Mouse (Mus musculus) hematopoietic stem cell, adult 5-6 weeks (primary cell): ENCODE data around the gene Zswim8. TPM values are rescaled to one million over a fixed set of nuclear protein-coding genes. Genes with fewer than 3 reads are reported as not detected.
A peak's percentile ranks its signal among the peaks of the same experiment; 100 is the strongest.

ENCODE experiments used
- ATAC-seq, 2 experiments: fragments of 125-278 bp in 1 of 2; replicated peaks in 1 of 2; 2 replicates each; pipeline ENCODE4 v1.8.0; 2016 to 2017; ENCODE audit warnings: inconsistent platforms in 2 of 2, mild to moderate bottlenecking in 2 of 2, moderate number of reproducible peaks in 2 of 2, low read depth in 1 of 2, moderate TSS enrichment in 1 of 2; ENCODE audit not compliant: low FRiP score in 2 of 2, poor library complexity in 2 of 2, severe bottlenecking in 2 of 2, insufficient read depth in 1 of 2, low TSS enrichment in 1 of 2
- total RNA-seq: library from RNA; stranded (forward); fragments of 172-1452, 232-1000 nt; gene quantifications from 2 replicates; pipeline ENCODE4 v1.2.3, GENCODE M21; 2017

Gene Zswim8
- total RNA-seq, 1 experiment from 2014 or later = 35.7 TPM

DNA sequence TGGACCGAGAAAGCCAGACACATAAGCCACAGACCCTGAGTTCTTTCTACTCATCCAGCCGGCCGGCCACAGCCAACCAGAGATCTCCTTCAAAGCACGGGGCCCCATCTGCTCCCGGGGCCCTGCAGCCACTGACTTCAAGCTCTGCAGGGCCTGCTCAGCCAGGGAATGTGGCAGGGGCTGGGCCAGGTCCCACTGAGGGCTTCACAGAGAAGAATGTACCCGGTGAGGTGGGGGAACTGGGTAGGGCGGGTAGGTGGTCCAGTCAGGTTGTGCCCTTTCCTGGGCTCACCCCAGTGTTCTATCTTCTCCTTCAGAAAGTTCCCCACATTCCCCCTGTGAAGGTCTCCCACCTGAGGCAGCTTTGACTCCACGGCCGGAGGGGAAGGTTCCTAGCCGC lies 11.1 kb downstream of the Zswim8 start:
- ATAC-seq = no peak

GRCm38 (mm10) chr14:20719767-20720166 lies 12.4 kb downstream of the Zswim8 start:
- no peak for ATAC-seq

GRCm38 (mm10) chr14:20721371-20721770 lies 14.0 kb downstream of the Zswim8 start:
- no peak for ATAC-seq

DNA sequence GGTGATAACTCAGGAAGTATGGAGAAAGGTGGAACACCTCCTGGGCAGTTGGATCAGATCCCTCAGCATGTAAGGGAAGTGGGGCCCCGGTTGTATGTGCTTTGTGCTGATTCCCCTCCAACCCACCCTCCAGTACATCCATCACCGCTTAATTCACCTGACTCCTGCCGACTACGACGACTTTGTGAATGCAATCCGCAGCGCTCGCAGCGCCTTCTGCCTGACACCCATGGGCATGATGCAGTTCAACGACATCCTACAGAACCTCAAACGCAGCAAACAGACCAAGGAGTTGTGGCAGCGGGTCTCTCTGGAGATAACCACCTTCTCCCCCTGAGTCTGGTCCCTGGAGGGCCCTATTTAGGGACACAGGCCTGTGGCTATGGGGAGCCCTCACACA lies 15.7 kb downstream of the Zswim8 start:
- ATAC-seq = no peak

GRCm38 (mm10) chr14:20724043-20724442 lies 16.7 kb downstream of the Zswim8 start:
- no peak for ATAC-seq

GRCm38 (mm10) chr14:20725660-20726339 lies 18.4 kb downstream of the Zswim8 start:
- ATAC-seq = no peak

GRCm38 (mm10) chr14:20729871-20730270 lies 22.5 kb downstream of the Zswim8 start:
- ATAC-seq = no peak

- ATAC-seq = no peak
Measured at GRCm38 (mm10) chr14:20730853-20731602, 23.7 kb downstream of the Zswim8 start.

DNA sequence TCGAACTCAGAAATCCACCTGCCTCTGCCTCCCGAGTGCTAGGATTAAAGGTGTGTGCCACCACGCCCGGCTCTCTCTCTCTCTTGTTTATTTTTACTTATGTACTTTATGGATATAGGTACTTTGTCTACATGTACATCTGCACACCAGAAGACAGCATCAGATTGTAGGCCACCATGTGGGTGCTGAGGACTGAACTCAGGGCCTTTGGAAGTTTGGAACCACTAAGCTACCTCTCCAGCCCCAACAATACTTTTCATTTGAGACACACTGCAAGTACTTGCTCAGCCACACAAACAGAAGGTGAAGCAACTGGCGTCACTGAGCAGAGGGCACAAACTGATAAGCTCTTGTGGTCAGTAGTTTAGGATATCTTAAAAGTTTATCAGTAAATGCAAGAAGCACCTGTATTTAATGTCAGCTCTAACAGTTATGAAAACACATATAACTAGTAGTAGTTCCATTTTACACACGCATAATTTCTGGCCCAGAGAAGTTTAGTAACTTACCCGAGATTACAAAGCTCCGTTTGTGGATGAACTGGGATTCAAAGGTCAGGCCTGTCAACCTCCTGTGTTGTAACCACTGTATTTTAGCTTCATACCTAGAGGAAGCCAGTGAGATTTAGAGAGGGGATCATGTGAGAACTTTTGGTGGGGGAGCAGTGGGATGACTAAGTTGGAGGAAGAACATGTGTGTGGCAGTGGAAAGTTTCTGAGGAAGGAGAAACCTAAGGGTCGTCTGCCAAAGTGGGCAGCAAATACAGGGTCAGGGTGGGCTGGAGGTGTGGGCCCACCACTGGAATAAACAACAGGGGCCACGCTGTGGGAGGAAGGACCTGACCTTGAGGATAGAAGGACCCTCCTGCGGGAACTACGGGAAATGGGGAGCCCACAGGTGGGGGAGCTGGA lies 25.9 kb downstream of the Zswim8 start:
- ATAC-seq = peak in 1 of 2 experiments; percentile 18; a peak in 1 of 4 replicates

DNA sequence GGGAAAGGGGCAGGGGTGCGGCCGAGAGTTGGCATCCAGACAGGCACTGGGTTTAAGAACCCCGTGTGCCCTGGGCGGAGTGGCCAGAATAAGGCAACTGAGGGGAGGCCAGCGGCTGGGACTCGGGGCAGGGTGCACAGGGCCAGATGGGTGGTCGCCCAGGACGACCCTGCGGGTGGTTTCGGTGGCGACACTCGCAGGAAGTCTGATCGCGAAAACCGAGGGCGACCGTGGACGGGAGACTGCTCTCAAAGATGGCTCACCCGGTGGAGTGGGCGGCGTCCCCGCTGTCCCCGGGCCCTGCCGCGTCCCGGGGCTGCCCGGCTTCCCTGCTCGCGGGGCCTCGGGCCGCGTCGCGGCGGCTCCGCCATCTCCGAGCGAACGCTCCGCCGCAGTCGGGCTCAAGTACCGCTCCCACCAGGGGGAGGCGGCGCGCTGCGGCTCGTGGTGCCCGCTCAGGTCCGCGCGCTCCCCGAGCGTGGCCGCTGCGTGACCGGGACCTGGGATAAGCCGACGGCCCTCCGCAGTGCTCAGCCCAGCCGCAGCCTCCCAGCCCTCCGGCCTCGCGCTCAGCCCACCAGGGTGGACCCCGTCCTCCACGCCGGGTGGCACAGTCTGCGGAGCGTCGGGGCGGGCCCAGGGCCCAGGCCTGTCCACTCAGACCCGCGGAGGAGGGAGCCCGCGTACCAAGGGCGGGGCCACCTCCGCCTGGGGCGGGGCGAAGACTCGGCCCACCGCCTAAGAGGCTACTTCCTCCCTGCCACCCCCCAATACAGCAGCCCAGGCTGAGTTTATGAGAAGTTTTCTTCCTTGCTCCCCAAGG lies 26.8 kb downstream of the Zswim8 start, which contains the start of gene Ndst2:
TSS of gene Ndst2 (minus strand) at position 611 of the 823 bp plus-strand sequence.
- ATAC-seq = peak; percentile 86 to 88

GRCm38 (mm10) chr14:20735052-20735451 lies 27.7 kb downstream of the Zswim8 start:
- no peak for ATAC-seq

- ATAC-seq = no peak
Measured at GRCm38 (mm10) chr14:20735892-20736390, 28.6 kb downstream of the Zswim8 start.

GRCm38 (mm10) chr14:20737306-20737705 lies 30.0 kb downstream of the Zswim8 start:
- peak; percentile 46 to 59 for ATAC-seq

- no peak for ATAC-seq
Measured at GRCm38 (mm10) chr14:20738511-20738910, 31.2 kb downstream of the Zswim8 start.

GRCm38 (mm10) chr14:20741301-20741700 lies 33.9 kb downstream of the Zswim8 start:
- ATAC-seq = no peak

GRCm38 (mm10) chr14:20743614-20744013 lies 36.3 kb downstream of the Zswim8 start:
- no peak for ATAC-seq

DNA sequence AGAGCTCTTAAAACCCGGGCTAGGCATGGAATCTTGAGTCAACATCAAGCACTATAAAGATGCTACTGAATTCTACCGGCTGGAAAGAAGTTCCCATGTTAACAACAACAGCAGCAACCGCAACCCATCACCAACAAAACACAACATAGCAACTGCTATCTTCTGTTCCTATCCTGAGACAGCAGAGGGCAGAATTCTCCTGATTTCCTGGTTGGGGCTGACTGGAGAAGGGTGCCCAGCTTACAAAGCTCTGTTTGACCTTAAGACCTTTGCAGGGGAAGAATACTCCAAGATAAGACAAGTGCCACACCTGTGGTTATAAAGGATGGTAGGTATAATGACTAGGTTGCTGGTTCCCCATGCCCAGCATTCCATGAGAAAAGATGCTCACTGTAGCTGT lies 39.6 kb downstream of the Zswim8 start:
- ATAC-seq = no peak
